Mouse (Mus musculus) embryonic facial prominence, embryonic 14.5 days (tissue): ENCODE data around the gene Gclc. TPM values are rescaled to one million over a fixed set of nuclear protein-coding genes. Genes with fewer than 3 reads are reported as not detected.

Experiments
- ATAC-seq: fragments of 200-750 bp; cut with Nextera tagmentation; 2 replicates; pipeline ENCODE4 v1.8.0; 2017; ENCODE audit warnings: low read depth, moderate number of reproducible peaks, moderate TSS enrichment
- DNase-seq: peaks from one replicate; pipeline ENCODE4 v3.0.0-alpha.2; 2015; ENCODE audit warnings: low spot score
- H3K27ac ChIP-seq: fragments of 300-500 bp; sonication (generic); replicated peaks from 2 replicates; pipeline ENCODE4 v1.5.1; 2014; ENCODE audit warnings: low read depth, mild to moderate bottlenecking, low read length, moderate library complexity
- H3K27me3 ChIP-seq: fragments of 300-500 bp; sonication (generic); replicated peaks from 2 replicates; pipeline ENCODE4 v1.6.1; 2014; ENCODE audit warnings: low read length; ENCODE audit not compliant: control insufficient read depth, insufficient read depth
- H3K36me3 ChIP-seq: fragments of 300-500 bp; sonication (generic); 2 replicates; pipeline ENCODE4 v1.6.1; 2014; ENCODE audit warnings: low read length, mixed read lengths; ENCODE audit not compliant: control insufficient read depth, insufficient read depth
- H3K4me1 ChIP-seq: fragments of 300-500 bp; sonication (generic); 2 replicates; pipeline ENCODE4 v1.6.1; 2014; ENCODE audit warnings: antibody characterized with exemption, low read length; ENCODE audit not compliant: control insufficient read depth, insufficient read depth
- H3K4me2 ChIP-seq: fragments of 300-500 bp; sonication (generic); 2 replicates; pipeline ENCODE4 v1.6.1; 2014; ENCODE audit warnings: low read depth, mild to moderate bottlenecking, low read length, moderate library complexity, mixed read lengths
- H3K4me3 ChIP-seq: fragments of 300-500 bp; sonication (generic); 2 replicates; pipeline ENCODE4 v1.5.1; 2014; ENCODE audit warnings: low read depth, mild to moderate bottlenecking, low read length
- H3K9ac ChIP-seq: fragments of 300-500 bp; sonication (generic); 2 replicates; pipeline ENCODE4 v1.6.1; 2014; ENCODE audit warnings: low read depth, mild to moderate bottlenecking, low read length, moderate library complexity, mixed read lengths
- H3K9me3 ChIP-seq: fragments of 300-500 bp; sonication (generic); 2 replicates; pipeline ENCODE4 v1.6.1; 2016; ENCODE audit warnings: low read length; ENCODE audit not compliant: control insufficient read depth
- WGBS: fragments of 180-500 bp; shearing (Covaris S2); extraction: QIAGEN DNeasy Blood & Tissue Kit; methylation state at CpG from one replicate; pipeline ENCODE4 v1.1.7; 2014; 5-methylcytosine and 5-hydroxymethylcytosine counted together
- polyA plus RNA-seq: library from polyadenylated mRNA; unstranded; fragments of >200 nt; fragmentation: Nextera tagmentation; extraction: Ambion mirVana; gene quantifications from 2 replicates; pipeline ENCODE4 v1.2.1, GENCODE M21; 2014

The Gclc gene
- polyA plus RNA-seq, 1 experiment from 2014 or later = 16.8 TPM

GRCm38 (mm10) chr9:77808481-77808880 lies 54.1 kb downstream of the Gclc start:
- H3K36me3 ChIP-seq = no peaks in the 10 kb centered on the region
- H3K9ac ChIP-seq = no peak overlapping the region
- H3K9me3 ChIP-seq = no peaks in the 10 kb centered on the region
- ATAC-seq (no peak), DNase-seq (peak; percentile 30)
- H3K27me3 ChIP-seq = no peaks in the 10 kb centered on the region
- H3K4me2 ChIP-seq = no peak overlapping the region
- H3K4me1 ChIP-seq = no peaks in the 10 kb centered on the region
- no peak overlapping the region for H3K4me3 ChIP-seq
- H3K27ac ChIP-seq = no peak overlapping the region
- 73% methylated on average over 6 of the region's 6 CpGs for WGBS

- Histone ChIP-seq H3K36me3 (no peaks in the 10 kb centered on the region), H3K27ac (no peak overlapping the region), H3K9ac (no peak overlapping the region), H3K4me1 (no peaks in the 10 kb centered on the region), H3K4me2 (no peak overlapping the region), H3K9me3 (no peaks in the 10 kb centered on the region), H3K4me3 (no peak overlapping the region), H3K27me3 (no peaks in the 10 kb centered on the region)
- no peak; the same call in 1 of the 2 replicates for ATAC-seq
- DNase-seq = no peak
- WGBS = 73% methylated on average over 7 of the region's 7 CpGs
These were observed 64.5 kb downstream of the Gclc start for GRCm38 (mm10) chr9:77818858-77819257.

GRCm38 (mm10) chr9:77819318-77819717 lies 65.0 kb downstream of the Gclc start:
- H3K9me3 ChIP-seq = no peaks in the 10 kb centered on the region
- ATAC-seq (no peak), DNase-seq (no peak)
- no peaks in the 10 kb centered on the region for H3K4me1 ChIP-seq
- H3K4me2 ChIP-seq = no peak overlapping the region
- no peak overlapping the region for H3K27ac ChIP-seq
- no peaks in the 10 kb centered on the region for H3K36me3 ChIP-seq
- no peaks in the 10 kb centered on the region for H3K27me3 ChIP-seq
- H3K4me3 ChIP-seq = no peak overlapping the region
- 79% methylated on average over 2 of the region's 2 CpGs for WGBS
- H3K9ac ChIP-seq = no peak overlapping the region

- Histone ChIP-seq H3K27ac (no peak overlapping the region), H3K36me3 (no peaks in the 10 kb centered on the region), H3K9me3 (no peaks in the 10 kb centered on the region), H3K4me3 (no peak overlapping the region), H3K9ac (no peak overlapping the region), H3K27me3 (no peaks in the 10 kb centered on the region), H3K4me2 (no peak overlapping the region), H3K4me1 (peaks cover 7% of the 10 kb centered on the region)
- WGBS = 42% methylated on average over 4 of the region's 4 CpGs
- no peak for DNase-seq
- no peak for ATAC-seq
These were observed 66.5 kb downstream of the Gclc start for GRCm38 (mm10) chr9:77820836-77821235.

GRCm38 (mm10) chr9:77825380-77825961 lies 71.1 kb downstream of the Gclc start:
- peak overlapping the region; percentile 45 for H3K4me2 ChIP-seq
- 10% methylated on average over 7 of the region's 7 CpGs for WGBS
- H3K9ac ChIP-seq = no peak overlapping the region
- no peaks in the 10 kb centered on the region for H3K9me3 ChIP-seq
- H3K36me3 ChIP-seq = no peaks in the 10 kb centered on the region
- peaks cover 19% of the 10 kb centered on the region for H3K4me1 ChIP-seq
- no peaks in the 10 kb centered on the region for H3K27me3 ChIP-seq
- H3K27ac ChIP-seq = peak overlapping the region; percentile 76
- peak; percentile 84 for ATAC-seq
- peak; percentile 87 for DNase-seq
- 0 out of 2 replicates have a peak overlapping the region, but pooled peaks have one; percentile 5 for H3K4me3 ChIP-seq

- H3K27ac ChIP-seq = peak overlapping the region; percentile 28; the same call in 1 of the 2 replicates
- no peak for DNase-seq
These were observed 71.9 kb downstream of the Gclc start for GRCm38 (mm10) chr9:77826237-77826636.

GRCm38 (mm10) chr9:77828531-77828965 lies 74.2 kb downstream of the Gclc start:
- Histone ChIP-seq H3K4me1 (peaks cover 19% of the 10 kb centered on the region), H3K27ac (peak overlapping the region; percentile 44; the same call in 1 of the 2 replicates), H3K9me3 (no peaks in the 10 kb centered on the region), H3K4me3 (no peak overlapping the region), H3K9ac (no peak overlapping the region), H3K36me3 (no peaks in the 10 kb centered on the region), H3K27me3 (no peaks in the 10 kb centered on the region), H3K4me2 (0 out of 2 replicates have a peak overlapping the region, but pooled peaks have one; percentile 1)
- peak; percentile 61 for DNase-seq
- 41% methylated on average over 7 of the region's 7 CpGs for WGBS
- peak; percentile 72 for ATAC-seq

More at GRCm38 (mm10) chr9:77826237-77826636, 71.9 kb downstream of the Gclc start:
- no peak for ATAC-seq
- H3K4me2 ChIP-seq = no peak overlapping the region
- H3K27me3 ChIP-seq = no peaks in the 10 kb centered on the region
- no peaks in the 10 kb centered on the region for H3K9me3 ChIP-seq
- no peaks in the 10 kb centered on the region for H3K36me3 ChIP-seq
- no peak overlapping the region for H3K4me3 ChIP-seq
- WGBS = 27% methylated on average over 4 of the region's 4 CpGs
- no peak overlapping the region for H3K9ac ChIP-seq
- peaks cover 19% of the 10 kb centered on the region for H3K4me1 ChIP-seq

GRCm38 (mm10) chr9:77834259-77834993 lies 80.1 kb downstream of the Gclc start:
- ATAC-seq (no peak), DNase-seq (no peak)
- 66% methylated on average over 9 of the region's 9 CpGs for WGBS
- H3K4me1 ChIP-seq = no peaks in the 10 kb centered on the region
- H3K36me3 ChIP-seq = no peaks in the 10 kb centered on the region
- no peak overlapping the region for H3K4me2 ChIP-seq
- no peaks in the 10 kb centered on the region for H3K9me3 ChIP-seq
- no peak overlapping the region for H3K27ac ChIP-seq
- no peaks in the 10 kb centered on the region for H3K27me3 ChIP-seq
- no peak overlapping the region for H3K9ac ChIP-seq
- no peak overlapping the region for H3K4me3 ChIP-seq
